Mouse (Mus musculus): ENCODE results near the gene Helt. TPM values are rescaled to one million over a fixed set of nuclear protein-coding genes. Genes with fewer than 3 reads are reported as not detected.

Gene Helt
- polyA plus RNA-seq, 2 experiments, result 0.05 TPM; not detected in 1

DNA sequence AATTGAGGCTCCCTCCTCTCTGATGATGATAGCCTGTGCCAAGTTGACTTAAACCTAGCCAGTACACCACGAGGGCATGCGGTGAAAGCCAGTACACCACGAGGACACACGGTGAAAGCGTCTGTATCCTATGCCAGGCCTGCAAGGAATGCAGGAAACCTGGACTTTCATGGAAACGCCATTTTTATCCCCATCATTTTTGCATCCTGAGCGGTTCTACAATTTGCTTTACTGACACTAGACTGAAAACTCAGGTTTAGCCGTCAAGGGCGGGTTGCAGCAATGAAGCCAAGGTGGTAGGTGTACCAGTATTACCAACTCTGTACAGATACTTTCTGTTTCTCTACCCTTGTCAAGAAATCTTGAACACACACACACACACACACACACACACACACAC lies 7.7 kb upstream of the Helt start:
- Histone ChIP-seq H3K4me1 (ENCODE audit: control insufficient read depth, insufficient read depth, low read length) (no peaks in the 10 kb centered on the region), H3K36me3 (ENCODE audit: control insufficient read depth, insufficient read depth, low read length) (no peaks in the 10 kb centered on the region), H3K9me3 (ENCODE audit: control insufficient read depth, low read length) (no peaks in the 10 kb centered on the region), H3K27ac (replicated peaks; ENCODE audit: low read depth, low read length) (no peak overlapping the region), H3K27me3 (ENCODE audit: control insufficient read depth, insufficient read depth, low read length) (peaks cover 8% of the 10 kb centered on the region), H3K4me2 (replicated peaks; ENCODE audit: low read depth, low read length, severe bottlenecking) (no peak overlapping the region), H3K9ac (ENCODE audit: low read depth, low read length, severe bottlenecking) (no peak overlapping the region), H3K4me3 (replicated peaks; ENCODE audit: low read length) (no peak overlapping the region)
- TF ChIP-seq POLR2A (IDR thresholded peaks at IDR 0.05; ENCODE audit: borderline replicate concordance, extremely low read depth, insufficient read depth, insufficient read length), result no peak
- no peak for ATAC-seq (ENCODE audit: low FRiP score, low read depth)
- DNase-seq (ENCODE audit: low spot score), result no peak
- 87% methylated on average over 9 of the region's 9 CpGs for WGBS

DNA sequence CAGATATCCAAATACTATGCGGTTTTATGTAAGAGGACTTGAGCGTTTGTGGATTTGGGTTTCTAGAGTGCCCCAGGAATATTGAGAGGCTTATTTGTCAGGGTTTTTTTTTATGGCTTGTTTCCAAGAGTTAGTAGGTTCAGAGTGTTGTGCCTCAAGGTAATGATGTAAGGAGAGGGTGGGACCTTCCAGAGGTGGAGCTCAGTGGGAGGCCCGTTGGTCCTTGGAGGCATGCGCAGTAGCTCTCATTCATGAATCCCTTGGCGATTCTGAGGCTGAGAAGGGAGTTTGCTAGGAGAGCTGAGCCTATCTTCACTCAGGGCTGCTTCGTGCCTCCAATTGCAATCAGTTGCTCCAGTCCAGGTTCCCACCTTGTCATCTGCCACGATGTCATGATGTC lies 4.4 kb upstream of the Helt start:
- Histone ChIP-seq H3K4me2 (replicated peaks; ENCODE audit: low read depth, low read length, severe bottlenecking) (no peak overlapping the region), H3K36me3 (ENCODE audit: control insufficient read depth, insufficient read depth, low read length) (no peaks in the 10 kb centered on the region), H3K9ac (ENCODE audit: low read depth, low read length, severe bottlenecking) (no peak overlapping the region), H3K27ac (replicated peaks; ENCODE audit: low read depth, low read length) (no peak overlapping the region), H3K4me3 (replicated peaks; ENCODE audit: low read length) (no peak overlapping the region), H3K27me3 (ENCODE audit: control insufficient read depth, insufficient read depth, low read length) (peaks cover 41% of the 10 kb centered on the region), H3K9me3 (ENCODE audit: control insufficient read depth, low read length) (no peaks in the 10 kb centered on the region), H3K4me1 (ENCODE audit: control insufficient read depth, insufficient read depth, low read length) (peaks cover 8% of the 10 kb centered on the region; the same call in 1 of the 2 replicates)
- TF ChIP-seq POLR2A (IDR thresholded peaks at IDR 0.05; ENCODE audit: borderline replicate concordance, extremely low read depth, insufficient read depth, insufficient read length), result no peak
- 24% methylated on average over 7 of the region's 7 CpGs for WGBS
- ATAC-seq (ENCODE audit: low FRiP score, low read depth) (no peak), DNase-seq (ENCODE audit: low spot score) (no peak)

DNA sequence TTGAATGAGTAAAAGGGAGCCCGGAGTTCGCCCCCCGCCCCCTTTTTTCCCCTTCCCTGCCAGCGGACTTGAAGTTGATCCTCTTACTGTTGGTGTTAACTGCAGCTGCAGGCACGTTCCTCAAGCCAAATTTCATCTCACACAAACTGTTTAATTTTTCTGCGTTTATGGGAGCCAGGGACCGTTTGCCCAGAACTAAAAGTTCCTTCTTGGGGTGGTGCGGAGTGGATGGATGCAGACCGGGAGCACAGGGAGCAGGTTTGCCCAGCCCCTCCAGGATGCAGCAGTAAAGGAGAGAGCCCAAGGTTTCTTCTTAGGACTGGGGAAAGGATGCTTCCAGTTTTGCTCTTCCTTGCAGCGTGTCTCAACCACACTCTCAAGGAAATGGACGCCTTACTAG lies 2.1 kb upstream of the Helt start:
- no peak for DNase-seq (ENCODE audit: low spot score)
- H3K27me3 ChIP-seq (ENCODE audit: control insufficient read depth, insufficient read depth, low read length), result peaks cover 64% of the 10 kb centered on the region
- TF ChIP-seq POLR2A (IDR thresholded peaks at IDR 0.05; ENCODE audit: borderline replicate concordance, extremely low read depth, insufficient read depth, insufficient read length), result no peak
- no peak overlapping the region for H3K9ac ChIP-seq (ENCODE audit: low read depth, low read length, severe bottlenecking)
- no peak overlapping the region for H3K4me3 ChIP-seq (replicated peaks; ENCODE audit: low read length)
- 1% methylated on average over 11 of the region's 11 CpGs for WGBS
- H3K9me3 ChIP-seq (ENCODE audit: control insufficient read depth, low read length), result no peaks in the 10 kb centered on the region
- peaks cover 8% of the 10 kb centered on the region; the same call in 1 of the 2 replicates for H3K4me1 ChIP-seq (ENCODE audit: control insufficient read depth, insufficient read depth, low read length)
- no peak overlapping the region; the same call in 1 of the 2 replicates for H3K4me2 ChIP-seq (replicated peaks; ENCODE audit: low read depth, low read length, severe bottlenecking)
- H3K36me3 ChIP-seq (ENCODE audit: control insufficient read depth, insufficient read depth, low read length), result no peaks in the 10 kb centered on the region
- ATAC-seq (ENCODE audit: low FRiP score, low read depth), result no peak
- H3K27ac ChIP-seq (replicated peaks; ENCODE audit: low read depth, low read length), result no peak overlapping the region

DNA sequence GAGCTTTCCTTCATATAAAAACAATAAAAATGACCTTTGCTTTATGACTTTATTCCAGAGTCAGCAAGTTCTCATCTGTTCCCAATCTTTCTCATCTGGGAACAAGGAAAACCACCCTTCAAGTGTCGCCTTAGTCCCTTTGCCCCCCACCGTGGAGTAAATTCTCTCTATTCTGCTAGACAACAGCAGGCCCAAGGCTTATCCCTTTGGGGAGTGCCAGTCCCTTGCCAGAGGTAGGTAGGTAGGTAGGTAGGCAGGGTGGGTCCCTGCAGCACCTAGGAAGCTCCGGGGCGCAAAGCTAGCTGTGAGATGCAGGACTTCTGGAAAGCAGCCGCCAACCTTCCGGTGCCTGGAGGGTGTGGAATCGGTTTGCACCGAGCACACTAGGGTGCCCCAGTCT lies 1.5 kb upstream of the Helt start:
- no peak overlapping the region for H3K4me3 ChIP-seq (replicated peaks; ENCODE audit: low read length)

DNA sequence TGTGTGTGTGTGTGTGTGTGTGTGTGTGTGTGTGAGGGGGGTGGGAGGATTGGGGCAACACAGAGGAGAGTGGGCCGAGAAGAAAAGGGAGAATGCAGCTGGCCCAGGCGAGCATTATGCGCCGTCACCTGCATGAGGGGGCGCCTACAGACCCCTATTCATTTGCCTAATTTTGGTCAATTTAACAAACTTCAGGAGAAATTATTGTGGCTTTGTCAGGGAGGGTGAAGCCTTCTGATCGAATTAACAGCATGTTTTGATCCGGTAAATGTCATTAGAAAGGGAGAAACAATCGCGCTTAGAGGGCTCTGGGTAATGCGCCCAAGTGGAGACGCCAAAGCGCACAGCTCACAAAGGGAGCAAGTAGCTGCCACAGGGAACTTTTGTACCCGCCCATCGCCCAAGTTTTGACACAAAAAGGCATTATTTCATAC lies 647 bp upstream of the Helt start:
- Histone ChIP-seq H3K27ac (replicated peaks; ENCODE audit: low read depth, low read length) (no peak overlapping the region), H3K9ac (ENCODE audit: low read depth, low read length, severe bottlenecking) (no peak overlapping the region), H3K9me3 (ENCODE audit: control insufficient read depth, low read length) (no peaks in the 10 kb centered on the region), H3K27me3 (ENCODE audit: control insufficient read depth, insufficient read depth, low read length) (peaks cover 78% of the 10 kb centered on the region), H3K4me3 (replicated peaks; ENCODE audit: low read length) (no peak overlapping the region), H3K4me1 (ENCODE audit: control insufficient read depth, insufficient read depth, low read length) (peaks cover 12% of the 10 kb centered on the region), H3K4me2 (replicated peaks; ENCODE audit: low read depth, low read length, severe bottlenecking) (no peak overlapping the region), H3K36me3 (ENCODE audit: control insufficient read depth, insufficient read depth, low read length) (no peaks in the 10 kb centered on the region)
- 1% methylated on average over 14 of the region's 14 CpGs for WGBS
- no peak for TF ChIP-seq POLR2A (IDR thresholded peaks at IDR 0.05; ENCODE audit: borderline replicate concordance, extremely low read depth, insufficient read depth, insufficient read length)
- no peak for ATAC-seq (ENCODE audit: low FRiP score, low read depth)
- no peak for DNase-seq (ENCODE audit: low spot score)

More for the DNA sequence above, 1.5 kb upstream of the Helt start:
- DNase-seq (ENCODE audit: low spot score) (no peak), ATAC-seq (ENCODE audit: low FRiP score, low read depth) (no peak)
- Histone ChIP-seq H3K9me3 (ENCODE audit: control insufficient read depth, low read length) (no peaks in the 10 kb centered on the region), H3K36me3 (ENCODE audit: control insufficient read depth, insufficient read depth, low read length) (no peaks in the 10 kb centered on the region), H3K27ac (replicated peaks; ENCODE audit: low read depth, low read length) (no peak overlapping the region), H3K4me2 (replicated peaks; ENCODE audit: low read depth, low read length, severe bottlenecking) (no peak overlapping the region; the same call in 1 of the 2 replicates), H3K9ac (ENCODE audit: low read depth, low read length, severe bottlenecking) (no peak overlapping the region), H3K4me1 (ENCODE audit: control insufficient read depth, insufficient read depth, low read length) (peaks cover 12% of the 10 kb centered on the region), H3K27me3 (ENCODE audit: control insufficient read depth, insufficient read depth, low read length) (peaks cover 70% of the 10 kb centered on the region)
- no peak for TF ChIP-seq POLR2A (IDR thresholded peaks at IDR 0.05; ENCODE audit: borderline replicate concordance, extremely low read depth, insufficient read depth, insufficient read length)
- WGBS, result under 1% methylated on average over 8 of the region's 8 CpGs

DNA sequence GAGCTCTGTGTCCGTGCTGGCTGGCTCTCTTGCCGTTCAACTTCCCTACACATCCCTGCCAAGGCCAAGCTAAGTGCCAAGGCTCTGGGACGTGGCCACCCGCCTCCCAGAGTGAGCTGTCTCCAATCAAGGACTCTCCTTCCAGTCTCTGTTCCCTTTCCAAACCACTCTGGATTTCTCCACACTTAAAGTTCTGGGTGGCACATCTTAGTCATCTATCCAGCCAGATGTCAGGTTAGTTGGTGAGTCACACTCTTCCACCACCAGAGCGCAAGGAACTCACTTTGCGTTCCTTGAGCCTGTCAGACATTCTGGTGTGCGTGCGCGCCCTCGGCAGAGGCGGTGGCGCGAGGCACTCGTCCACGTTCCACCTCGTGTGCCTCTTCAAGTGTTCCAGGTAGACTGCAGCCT lies 725 bp downstream of the Helt start:
- Histone ChIP-seq H3K4me1 (ENCODE audit: control insufficient read depth, insufficient read depth, low read length) (peaks cover 12% of the 10 kb centered on the region), H3K4me2 (replicated peaks; ENCODE audit: low read depth, low read length, severe bottlenecking) (0 out of 2 replicates have a peak overlapping the region, but pooled peaks have one; percentile 35)
- no peak for TF ChIP-seq POLR2A (IDR thresholded peaks at IDR 0.05; ENCODE audit: borderline replicate concordance, extremely low read depth, insufficient read depth, insufficient read length)

More for the DNA sequence above, 725 bp downstream of the Helt start:
- Histone ChIP-seq H3K36me3 (ENCODE audit: control insufficient read depth, insufficient read depth, low read length) (no peaks in the 10 kb centered on the region), H3K9me3 (ENCODE audit: control insufficient read depth, low read length) (no peaks in the 10 kb centered on the region), H3K4me3 (replicated peaks; ENCODE audit: low read length) (no peak overlapping the region), H3K27me3 (ENCODE audit: control insufficient read depth, insufficient read depth, low read length) (peaks cover 89% of the 10 kb centered on the region), H3K9ac (ENCODE audit: low read depth, low read length, severe bottlenecking) (no peak overlapping the region), H3K27ac (replicated peaks; ENCODE audit: low read depth, low read length) (no peak overlapping the region)
- ATAC-seq (ENCODE audit: low FRiP score, low read depth) (no peak), DNase-seq (ENCODE audit: low spot score) (no peak)
- WGBS, result under 1% methylated on average over 16 of the region's 16 CpGs
